Mouse (Mus musculus): ENCODE data around the gene Tradd. TPM values are rescaled to one million over a fixed set of nuclear protein-coding genes. Genes with fewer than 3 reads are reported as not detected.

Gene Tradd
- polyA plus RNA-seq (2012; rRNA removed) = 57.4 and 64.0 TPM in 2 replicates

DNA sequence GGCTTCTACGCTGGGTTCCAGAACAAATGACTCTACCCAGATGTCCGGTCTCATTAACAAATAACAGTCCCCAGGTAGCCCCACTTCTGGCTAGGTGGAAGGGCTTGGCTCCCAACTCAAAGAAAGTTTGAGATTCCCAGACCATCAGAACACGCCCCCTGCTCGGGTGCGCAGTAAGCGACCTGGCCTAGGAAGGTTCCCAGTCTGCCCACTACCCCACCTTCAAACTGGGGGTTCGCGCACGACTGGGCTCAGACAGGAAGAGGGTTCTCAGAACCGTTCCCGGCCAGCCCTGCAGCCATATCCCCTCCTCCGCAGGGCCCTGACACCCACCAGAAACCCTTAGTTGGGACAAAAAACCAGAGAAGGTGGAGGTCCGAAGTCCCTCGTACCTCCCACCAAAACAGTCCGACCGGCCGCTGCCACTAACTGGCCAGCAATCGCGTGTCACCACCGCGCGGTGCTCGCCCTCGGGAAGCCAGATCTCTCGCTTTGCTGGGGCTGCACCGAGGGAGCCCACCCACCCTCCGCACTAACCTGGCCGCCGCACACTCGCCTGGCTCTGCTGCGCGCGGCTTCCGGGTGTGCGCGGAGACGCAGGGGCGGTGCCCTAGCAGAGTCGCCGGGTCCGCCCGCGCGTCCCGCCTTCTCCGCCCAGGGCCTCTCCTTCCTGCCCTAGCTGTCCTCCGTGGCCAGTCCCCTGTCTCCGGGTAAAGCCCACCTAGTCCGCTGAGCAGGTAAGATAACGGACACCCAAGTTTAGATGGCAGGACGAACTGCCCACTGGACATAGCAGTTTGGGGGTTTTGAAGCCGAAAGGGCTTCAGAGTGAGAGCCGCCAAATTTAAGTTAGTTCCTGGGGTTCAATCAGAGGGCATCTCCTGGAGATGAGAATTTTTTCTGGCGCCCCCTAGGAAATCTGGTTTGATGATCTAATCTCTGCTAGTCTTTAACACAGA lies at the start of gene Tradd, which contains the start of gene Fbxl8:
Gene Tradd, minus strand, starts transcription at position 586 of the 959 bp plus-strand sequence.
Gene Fbxl8, plus strand, starts transcription at position 625 of the 959 bp plus-strand sequence.
- no peak for DNase-seq (ENCODE audit: low read depth, low spot score)
- under 1% methylated on average over 54 of the region's 54 CpGs for WGBS

DNA sequence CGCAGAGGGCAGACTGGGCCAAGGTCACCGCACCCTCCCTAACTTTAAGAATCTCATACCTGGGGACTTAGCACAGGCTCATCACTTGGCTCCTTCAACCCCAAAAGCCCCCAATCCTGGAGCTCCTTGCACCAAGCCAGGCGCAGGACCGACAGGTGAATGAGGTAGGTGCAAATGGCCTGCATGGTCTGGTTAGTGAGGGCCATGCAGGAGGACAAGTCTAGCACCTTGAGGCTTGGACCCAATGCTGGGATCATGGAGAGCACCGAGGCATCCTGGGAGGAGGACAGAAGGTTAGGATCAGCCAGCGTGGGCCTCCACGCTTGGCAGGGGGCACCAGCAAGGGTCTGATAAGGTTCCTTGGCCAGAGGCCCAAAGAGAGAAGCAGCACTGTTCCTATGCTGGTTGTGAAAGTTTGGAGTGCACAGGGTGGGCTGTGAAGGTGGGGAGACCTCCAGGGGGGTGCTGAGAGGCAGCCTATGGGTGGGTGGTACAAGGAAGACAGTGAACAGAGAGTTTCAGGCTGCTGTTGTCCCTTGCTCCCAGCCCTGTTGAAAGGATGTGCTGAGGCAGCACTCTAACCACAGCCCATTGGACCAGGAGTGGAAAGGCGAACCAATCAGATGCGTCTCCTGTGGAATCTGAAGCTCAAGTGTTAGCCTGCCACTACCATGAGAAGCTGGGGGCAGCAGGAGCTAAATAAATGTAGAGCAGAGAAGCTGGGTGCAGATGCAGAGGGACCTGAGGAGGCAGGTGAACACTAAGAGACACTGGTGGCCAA lies 49.4 kb upstream of the Tradd start:
- WGBS = 88% methylated on average over 9 of the region's 9 CpGs
- DNase-seq (ENCODE audit: low read depth, low spot score) = no peak

DNA sequence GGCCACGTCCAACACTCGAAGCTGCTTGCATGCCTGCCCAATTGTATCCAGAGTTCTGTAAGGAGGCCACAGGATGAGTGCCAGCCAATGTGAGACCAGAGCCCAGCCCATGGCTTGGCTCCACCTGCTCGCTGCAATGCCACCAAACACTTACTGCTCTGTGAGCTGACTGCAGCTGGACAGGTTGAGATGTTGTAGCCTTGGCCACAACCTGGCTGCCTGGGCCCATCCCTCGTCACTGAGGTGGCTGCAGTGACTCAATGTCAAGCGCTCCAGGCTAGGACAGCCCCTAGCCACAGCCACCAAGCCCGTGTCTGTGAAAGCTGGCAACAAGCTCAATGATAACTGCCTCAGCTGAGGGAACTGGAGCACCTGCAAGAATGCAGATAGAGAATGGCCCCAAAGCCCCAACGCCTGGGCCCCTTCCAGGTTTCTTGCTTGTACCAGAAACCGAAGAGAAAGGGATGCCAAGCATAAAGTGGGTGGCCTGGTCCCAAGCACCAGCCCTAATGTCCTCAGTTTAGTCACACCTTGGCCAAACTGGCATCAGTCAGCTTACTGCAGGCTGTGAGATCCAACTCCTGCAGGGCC lies 48.6 kb upstream of the Tradd start:
- 89% methylated on average over 8 of the region's 8 CpGs for WGBS
- DNase-seq (ENCODE audit: low read depth, low spot score) = no peak

DNA sequence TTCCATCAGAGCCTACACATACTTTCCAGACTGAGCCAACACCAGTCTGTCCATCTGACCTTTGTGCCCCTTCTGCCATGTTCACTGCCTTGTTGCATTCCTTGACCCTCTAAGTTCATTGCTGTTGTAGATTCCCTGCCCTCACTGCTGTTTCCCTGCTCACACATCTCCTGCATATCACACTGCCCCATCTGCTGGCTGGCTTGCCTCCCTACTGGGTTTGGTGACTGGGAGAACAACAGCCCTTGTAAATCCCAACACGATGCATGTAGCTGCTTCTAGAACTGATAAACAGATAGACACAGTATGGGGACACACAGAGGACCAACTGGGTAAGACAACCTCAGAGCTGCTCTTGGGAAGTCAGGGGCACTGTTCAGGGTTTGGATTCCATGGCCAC lies 47.3 kb upstream of the Tradd start:
- 82% methylated on average over 1 of the region's 1 CpGs for WGBS
- no peak for DNase-seq (ENCODE audit: low read depth, low spot score)

DNA sequence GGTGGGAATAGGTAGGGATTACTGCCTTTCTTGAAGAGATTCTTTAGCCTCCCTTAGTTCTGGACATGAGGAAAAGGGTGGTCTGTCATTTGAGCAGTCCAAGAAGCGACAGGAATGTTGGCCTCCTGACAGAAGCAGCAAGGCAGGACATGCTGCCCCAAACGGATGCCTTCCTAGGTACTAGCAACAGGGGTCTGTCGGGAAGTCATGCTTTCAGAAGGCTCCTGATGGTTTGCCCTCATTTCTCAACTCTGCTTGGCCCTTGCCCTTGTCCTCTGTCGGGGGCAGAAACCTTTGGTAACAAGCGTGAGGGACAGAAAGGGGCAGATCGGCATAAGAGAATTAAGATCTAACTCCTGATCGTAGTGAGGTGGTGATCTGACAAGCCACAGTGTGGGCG lies 45.7 kb upstream of the Tradd start:
- DNase-seq (ENCODE audit: low read depth, low spot score) = no peak
- WGBS = 85% methylated on average over 8 of the region's 8 CpGs

DNA sequence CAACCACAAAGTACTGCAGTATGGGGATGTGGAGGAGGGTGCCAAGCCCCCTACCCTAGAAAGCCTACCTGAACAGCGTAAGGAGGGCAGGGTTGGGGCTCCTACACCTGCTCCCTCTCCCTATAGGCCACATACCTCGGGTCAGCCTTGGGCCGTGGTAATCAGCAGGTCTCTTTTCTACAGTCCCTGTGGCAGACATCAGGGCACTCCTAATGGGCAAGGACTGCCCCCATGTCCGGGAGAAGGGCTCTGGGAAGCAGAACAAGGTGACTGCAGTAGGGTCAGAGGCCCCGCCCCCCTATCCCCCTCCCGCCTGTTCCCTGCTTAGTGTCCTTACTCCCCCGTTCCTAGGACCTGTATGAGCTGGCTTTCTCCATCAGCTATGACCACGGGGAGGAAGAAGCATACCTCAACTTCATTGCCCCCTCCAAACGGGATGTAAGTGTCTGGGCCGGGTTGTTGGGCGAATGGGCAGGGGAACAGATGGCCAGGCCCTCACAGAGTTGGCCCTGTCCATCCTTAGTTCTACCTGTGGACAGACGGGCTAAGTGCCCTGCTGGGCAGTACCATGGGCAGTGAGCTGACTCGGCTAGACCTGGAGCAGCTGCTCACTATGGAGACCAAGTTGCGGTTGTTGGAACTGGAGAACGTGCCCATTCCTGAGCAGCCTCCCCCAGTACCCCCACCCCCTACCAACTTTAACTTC lies 44.9 kb upstream of the Tradd start:
- 85% methylated on average over 15 of the region's 15 CpGs for WGBS
- no peak for DNase-seq (ENCODE audit: low read depth, low spot score)

DNA sequence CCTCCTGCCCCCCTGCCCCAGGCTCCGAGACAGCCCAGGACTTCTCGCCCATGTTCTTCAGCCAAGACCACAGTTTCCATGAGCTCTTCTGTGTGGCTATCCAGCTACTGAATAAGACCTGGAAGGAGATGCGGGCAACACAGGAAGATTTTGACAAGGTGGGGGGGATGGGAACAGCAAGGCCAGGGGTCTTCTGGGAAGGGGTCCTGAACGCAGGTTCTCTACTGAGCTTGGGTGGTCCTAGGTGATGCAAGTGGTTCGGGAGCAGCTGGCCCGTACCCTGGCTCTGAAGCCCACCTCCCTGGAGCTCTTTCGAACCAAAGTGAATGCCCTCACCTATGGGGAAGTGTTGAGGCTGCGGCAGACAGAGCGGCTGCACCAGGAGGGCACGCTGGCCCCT lies 44.0 kb upstream of the Tradd start:
- WGBS = 94% methylated on average over 10 of the region's 10 CpGs
- DNase-seq (ENCODE audit: low read depth, low spot score) = no peak

DNA sequence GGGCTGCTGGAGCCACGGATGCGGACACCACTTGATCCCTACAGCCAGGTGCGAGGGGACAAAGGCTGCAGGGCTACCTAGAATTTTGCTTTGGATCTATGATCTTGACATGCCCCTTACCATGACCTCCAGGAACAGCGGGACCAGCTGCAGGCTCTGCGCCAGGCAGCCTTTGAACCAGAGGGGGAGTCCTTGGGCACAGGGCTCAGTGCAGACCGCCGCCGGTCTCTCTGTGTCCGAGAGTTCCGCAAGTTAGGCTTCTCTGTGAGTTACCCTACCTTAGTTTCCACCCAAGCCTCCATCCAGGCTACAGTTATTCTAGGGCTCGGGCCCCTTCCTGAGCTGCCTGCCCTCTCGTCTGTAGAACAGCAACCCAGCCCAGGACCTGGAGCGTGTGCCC lies 43.3 kb upstream of the Tradd start:
- DNase-seq (ENCODE audit: low read depth, low spot score) = no peak
- 95% methylated on average over 13 of the region's 13 CpGs for WGBS

DNA sequence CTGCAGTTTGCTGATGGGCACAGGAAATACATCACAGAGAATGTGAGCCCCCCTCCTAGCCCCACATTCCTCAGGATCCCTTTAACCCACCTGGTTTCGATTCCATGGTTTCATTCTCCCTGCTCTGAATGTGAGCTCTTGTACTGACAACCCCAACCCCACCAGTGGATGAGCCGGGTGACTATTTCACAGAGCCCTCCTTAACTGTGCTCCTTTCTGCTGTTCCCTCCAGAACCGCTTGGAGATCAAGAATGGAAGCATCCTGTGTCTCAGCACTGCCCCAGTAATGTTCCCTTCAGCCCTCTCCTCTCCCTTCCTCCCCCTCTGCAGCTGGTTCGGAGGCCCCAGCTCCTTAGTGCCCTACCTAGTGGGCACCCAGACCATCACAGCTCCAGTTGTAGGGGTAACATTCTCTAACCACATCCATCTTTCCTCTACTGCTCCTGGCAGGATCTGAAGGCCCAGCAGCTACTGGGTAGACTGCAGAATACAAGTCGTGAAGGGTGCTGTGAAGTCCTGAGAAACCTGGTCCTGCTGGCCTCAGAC lies 41.8 kb upstream of the Tradd start:
- no peak for DNase-seq (ENCODE audit: low read depth, low spot score)
- WGBS = 17% methylated on average over 5 of the region's 5 CpGs

DNA sequence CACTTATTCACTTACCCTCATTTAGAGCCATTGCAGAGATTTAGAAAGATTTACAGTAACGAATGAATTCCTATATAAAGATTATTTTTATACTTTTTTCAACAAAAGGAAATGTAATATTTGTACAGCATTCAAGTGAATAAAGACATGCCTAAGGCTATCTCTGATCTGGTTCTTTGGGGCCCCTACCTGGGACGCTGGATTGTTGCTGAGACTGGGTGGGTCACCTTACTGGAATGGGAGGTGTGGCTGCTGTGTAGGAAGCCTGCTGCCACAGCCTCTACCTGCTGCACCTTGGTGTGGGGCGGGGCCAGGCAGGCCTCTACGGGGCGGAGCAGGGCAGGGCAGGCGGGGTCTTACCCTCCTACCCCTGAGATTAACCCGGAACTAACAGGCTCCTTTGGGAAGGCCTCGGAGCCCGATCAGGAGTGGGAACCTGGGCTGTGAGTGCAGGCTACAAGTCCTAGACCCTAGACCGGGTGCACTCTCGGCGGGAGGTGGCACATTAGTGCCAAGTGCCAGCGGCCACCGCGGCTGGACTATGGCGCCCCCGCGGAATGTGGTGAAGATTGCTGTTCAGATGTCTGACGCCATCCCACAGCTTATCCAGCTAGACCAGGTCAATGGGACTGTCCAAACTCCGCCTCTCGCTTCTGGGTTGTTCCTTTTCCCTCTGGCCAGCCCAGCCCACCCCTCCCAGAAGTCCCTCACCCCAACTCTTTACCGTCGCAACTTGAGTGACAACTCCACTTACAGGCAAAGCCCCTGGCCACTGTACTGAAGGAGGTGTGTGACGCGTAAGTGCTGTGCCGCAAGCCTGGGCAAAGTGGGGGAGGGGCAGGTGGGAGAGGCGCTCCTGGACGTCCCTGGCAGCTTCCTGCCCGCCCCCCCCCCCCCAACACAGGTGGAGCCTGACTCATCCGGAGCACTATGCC lies 41.1 kb upstream of the Tradd start, which contains the start of gene Elmo3:
Gene Elmo3, plus strand, starts transcription at position 391 of the 935 bp plus-strand sequence.
- WGBS = 4% methylated on average over 30 of the region's 30 CpGs
- DNase-seq (ENCODE audit: low read depth, low spot score) = peak; percentile 76

DNA sequence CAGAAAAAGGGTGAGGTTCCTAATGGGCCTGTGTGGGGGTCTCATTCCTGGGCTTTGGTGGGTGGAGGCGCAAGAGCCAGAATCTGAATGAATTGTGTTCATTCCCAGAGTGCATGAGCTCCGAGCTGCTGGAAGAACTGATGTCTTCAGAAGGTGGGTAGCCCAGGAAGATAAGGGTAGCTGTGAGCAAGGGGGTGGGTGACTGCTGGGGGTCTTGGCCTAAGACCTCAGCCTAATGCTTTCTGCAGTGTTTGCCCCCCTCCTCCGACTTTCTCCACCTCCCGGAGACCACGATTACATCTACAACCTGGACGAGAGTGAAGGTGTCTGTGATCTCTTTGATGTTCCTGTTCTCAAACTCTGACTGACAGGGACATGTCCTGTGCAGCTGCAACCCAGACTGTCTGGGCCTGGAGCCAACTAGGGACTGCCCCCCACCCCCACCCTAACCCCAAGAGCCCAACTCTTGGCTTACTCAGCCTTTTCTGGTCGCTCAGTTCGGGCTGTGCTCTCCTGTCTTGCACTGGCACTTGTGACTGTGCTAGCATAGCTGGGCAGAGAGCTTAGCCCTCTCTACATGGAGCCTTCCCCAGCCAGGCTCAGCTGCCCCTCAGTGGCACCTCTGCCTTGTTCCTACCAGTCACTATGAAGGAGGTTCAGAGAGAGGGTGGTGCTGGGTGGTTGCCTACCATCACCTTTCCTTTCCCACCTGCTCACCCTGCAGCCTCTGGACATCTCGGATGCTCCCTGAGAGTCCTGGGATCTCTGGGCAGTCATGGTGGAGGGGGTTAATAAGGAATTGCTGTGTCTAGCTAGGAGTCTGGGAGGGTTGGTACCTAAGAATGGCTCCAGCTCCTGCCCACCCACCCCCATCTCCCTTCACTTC lies 40.2 kb upstream of the Tradd start:
- WGBS = 51% methylated on average over 9 of the region's 9 CpGs
- no peak for DNase-seq (ENCODE audit: low read depth, low spot score)

DNA sequence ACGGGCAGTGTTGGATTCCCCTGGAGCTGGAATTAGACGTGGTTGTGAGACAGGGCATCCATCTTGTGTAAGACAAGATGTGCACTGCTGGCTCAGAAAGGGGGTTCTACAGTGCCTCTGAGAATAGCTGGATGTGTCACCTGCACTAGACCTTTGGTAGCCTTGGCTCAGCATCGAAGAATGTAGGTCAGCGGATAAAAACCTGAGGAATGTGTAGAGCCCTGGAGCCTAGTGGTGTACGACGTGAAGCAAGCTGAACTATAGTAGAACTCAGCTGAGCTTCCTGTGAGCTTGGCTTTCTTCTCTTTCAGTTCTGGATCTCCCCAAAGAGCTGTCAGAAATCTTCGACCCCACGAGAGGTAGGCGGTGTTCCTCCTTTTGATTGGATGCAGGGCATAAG lies 39.5 kb upstream of the Tradd start:
- WGBS = 78% methylated on average over 9 of the region's 9 CpGs
- DNase-seq (ENCODE audit: low read depth, low spot score) = no peak

DNA sequence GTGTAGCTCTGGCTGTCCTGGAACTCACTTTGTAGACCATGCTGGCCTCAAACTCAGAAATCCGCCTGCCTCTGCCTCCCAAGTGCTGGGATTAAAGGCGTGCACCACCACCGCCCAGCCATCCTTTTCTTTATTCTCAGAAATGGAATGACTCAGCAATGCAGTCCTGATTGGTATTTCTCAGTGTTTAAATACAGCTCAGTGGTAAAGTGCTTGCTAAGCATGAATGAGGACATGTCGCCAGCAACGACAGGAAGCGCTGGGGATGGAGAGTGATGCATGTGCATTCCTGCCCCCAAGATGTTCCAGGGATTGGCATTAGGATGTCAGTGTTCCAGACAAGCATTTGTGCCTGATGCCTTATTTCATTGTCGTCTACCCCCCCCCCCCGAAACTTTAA lies 39.0 kb upstream of the Tradd start:
- 78% methylated on average over 8 of the region's 8 CpGs for WGBS
- DNase-seq (ENCODE audit: low read depth, low spot score) = no peak

DNA sequence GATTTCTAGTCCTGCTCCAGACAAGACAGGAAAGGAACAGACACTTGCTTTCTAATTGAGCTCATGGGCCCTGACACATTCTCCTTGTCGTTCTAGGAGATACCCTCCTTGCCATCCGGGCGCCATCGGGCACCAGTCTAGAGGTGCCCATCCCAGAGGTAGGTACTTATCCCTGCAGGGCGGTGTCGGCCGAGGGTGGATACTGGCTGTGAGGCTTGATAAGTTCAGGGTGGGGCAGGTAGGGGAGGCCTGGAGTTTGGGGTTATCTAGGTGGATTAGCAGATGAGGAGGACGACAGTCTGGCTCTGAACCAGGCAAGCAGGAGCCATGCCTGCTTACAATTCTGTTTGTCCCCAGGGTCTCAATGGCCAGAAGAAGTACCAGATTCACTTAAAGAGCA lies 35.6 kb upstream of the Tradd start:
- no peak for DNase-seq (ENCODE audit: low read depth, low spot score)
- 79% methylated on average over 8 of the region's 8 CpGs for WGBS

DNA sequence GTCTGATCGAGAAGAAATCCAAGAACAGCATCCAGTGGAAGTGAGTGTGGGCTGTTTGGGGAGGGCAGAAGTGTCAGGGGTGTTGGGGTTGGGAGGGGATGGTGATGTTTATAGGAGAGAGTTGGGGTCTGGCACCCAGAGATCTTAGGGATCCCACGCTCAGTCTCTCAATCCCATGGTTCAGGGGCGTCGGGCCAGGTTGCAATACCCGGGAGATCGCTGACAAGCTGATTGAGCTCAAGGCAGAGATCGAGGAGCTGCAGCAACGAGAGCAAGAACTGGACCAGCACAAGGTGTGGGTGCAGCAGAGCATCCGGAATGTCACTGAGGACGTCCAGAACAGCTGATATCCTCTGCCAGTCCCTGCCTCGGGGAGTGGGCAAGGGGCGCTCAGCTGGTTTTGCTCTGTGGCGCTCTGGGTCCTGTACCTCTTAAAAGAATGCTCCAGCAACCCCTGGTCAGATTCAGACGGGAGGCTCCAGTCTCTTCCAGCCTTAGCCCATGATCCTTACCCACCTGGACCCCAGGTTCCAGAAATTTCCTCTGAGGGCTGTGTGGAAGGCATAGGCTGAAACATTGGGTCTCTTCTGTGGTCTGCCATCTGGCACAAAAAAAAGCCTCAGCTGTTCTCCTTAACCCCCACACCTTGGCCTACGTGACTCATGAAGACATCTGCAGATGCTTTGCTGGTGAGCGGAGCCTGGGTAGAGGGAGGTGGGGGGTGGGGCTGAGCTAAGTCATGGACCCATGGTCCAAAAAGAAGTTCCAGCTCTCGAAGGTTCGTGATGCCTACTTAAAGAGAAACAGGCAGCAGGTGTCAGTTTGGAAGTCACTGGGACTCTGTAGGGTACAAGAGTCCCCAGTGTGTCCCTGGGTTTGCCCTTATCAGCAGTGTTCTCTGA lies 34.2 kb upstream of the Tradd start:
- WGBS = 32% methylated on average over 18 of the region's 18 CpGs
- DNase-seq (ENCODE audit: low read depth, low spot score) = no peak

DNA sequence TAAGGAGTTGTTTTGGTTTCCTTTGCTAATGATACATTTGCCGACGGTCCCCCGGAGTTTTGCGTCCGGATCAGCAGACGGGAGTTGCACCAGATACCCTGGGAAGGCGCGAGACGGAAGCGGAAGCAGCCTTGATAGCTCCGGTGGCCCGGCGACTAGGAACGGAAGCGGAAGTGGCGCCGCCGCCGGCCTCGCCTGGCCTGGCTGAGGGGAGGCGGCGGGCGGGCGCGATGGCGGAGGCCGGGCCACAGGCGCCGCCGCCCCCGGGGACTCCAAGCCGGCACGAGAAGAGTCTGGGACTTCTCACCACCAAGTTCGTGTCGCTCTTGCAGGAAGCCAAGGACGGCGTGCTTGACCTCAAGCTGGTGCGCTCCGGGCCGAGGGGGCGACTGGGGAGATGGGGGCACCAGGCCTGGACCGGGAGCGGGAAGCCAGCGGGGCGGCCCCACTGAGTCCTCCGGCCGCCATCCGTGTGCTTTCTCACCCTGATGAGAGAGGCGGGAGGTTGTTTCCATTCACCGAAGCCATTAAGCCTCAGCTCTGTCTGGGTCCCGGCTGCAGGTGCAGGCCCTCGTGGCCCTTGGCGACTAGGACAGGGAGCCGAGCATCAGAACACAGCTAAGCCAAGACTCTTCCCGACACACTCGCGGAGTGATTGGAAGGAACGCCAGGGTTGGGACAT lies 33.2 kb upstream of the Tradd start, which contains the start of gene E2f4:
Gene E2f4, plus strand, starts transcription at position 153 of the 682 bp plus-strand sequence.
- WGBS = 1% methylated on average over 58 of the region's 58 CpGs
- DNase-seq (ENCODE audit: low read depth, low spot score) = peak; percentile 82
